Mouse (Mus musculus): Measurements from ENCODE around the gene Ankrd17. TPM values are rescaled to one million over a fixed set of nuclear protein-coding genes. Genes with fewer than 3 reads are reported as not detected.

The Ankrd17 gene
- polyA plus RNA-seq (2015; fragmentation: Nextera tagmentation; extraction: Ambion mirVana), result 28.4 and 33.1 TPM in 2 replicates

GRCm38 (mm10) chr5:90366121-90367066 lies at the start of gene Ankrd17:
Gene Ankrd17, minus strand, starts transcription at chr5:90366577.
- peak within 1 kb of the TSS; percentile 86 for H3K9ac ChIP-seq (ENCODE audit: low read depth, low read length)
- H3K4me2 ChIP-seq (ENCODE audit: low read length), result peak within 1 kb of the TSS; percentile 83
- peak; percentile 95 for ATAC-seq
- no peaks in the 10 kb centered on the region for H3K27me3 ChIP-seq (ENCODE audit: control insufficient read depth, insufficient read depth, low read depth, low read length)
- peaks cover under 1% of the 10 kb centered on the region for H3K9me3 ChIP-seq (replicated peaks; ENCODE audit: control insufficient read depth, low read length, poor library complexity, severe bottlenecking)
- H3K4me3 ChIP-seq (ENCODE audit: low read depth, low read length), result peak within 1 kb of the TSS; percentile 95
- peaks cover 28% of the 10 kb centered on the region for H3K4me1 ChIP-seq (ENCODE audit: control insufficient read depth, insufficient read depth, low read length)
- under 1% methylated on average over 61 of the region's 104 CpGs for WGBS
- H3K27ac ChIP-seq (ENCODE audit: low read length), result peak within 1 kb of the TSS; percentile 96
- H3K36me3 ChIP-seq (ENCODE audit: control insufficient read depth, insufficient read depth, low read length), result no peaks in the 10 kb centered on the region

GRCm38 (mm10) chr5:90414925-90415295 lies 48.5 kb upstream of the Ankrd17 start:
- WGBS, result 51% methylated on average over 6 of the region's 6 CpGs
- H3K36me3 ChIP-seq (ENCODE audit: control insufficient read depth, insufficient read depth, low read length), result no peaks in the 10 kb centered on the region
- H3K4me2 ChIP-seq (ENCODE audit: low read length), result no peak overlapping the region
- H3K27ac ChIP-seq (ENCODE audit: low read length), result no peak overlapping the region
- no peak overlapping the region for H3K9ac ChIP-seq (ENCODE audit: low read depth, low read length)
- H3K27me3 ChIP-seq (ENCODE audit: control insufficient read depth, insufficient read depth, low read depth, low read length), result no peaks in the 10 kb centered on the region
- H3K4me3 ChIP-seq (ENCODE audit: low read depth, low read length), result no peak overlapping the region
- H3K9me3 ChIP-seq (replicated peaks; ENCODE audit: control insufficient read depth, low read length, poor library complexity, severe bottlenecking), result no peaks in the 10 kb centered on the region
- H3K4me1 ChIP-seq (ENCODE audit: control insufficient read depth, insufficient read depth, low read length), result no peaks in the 10 kb centered on the region
- ATAC-seq, result no peak

DNA sequence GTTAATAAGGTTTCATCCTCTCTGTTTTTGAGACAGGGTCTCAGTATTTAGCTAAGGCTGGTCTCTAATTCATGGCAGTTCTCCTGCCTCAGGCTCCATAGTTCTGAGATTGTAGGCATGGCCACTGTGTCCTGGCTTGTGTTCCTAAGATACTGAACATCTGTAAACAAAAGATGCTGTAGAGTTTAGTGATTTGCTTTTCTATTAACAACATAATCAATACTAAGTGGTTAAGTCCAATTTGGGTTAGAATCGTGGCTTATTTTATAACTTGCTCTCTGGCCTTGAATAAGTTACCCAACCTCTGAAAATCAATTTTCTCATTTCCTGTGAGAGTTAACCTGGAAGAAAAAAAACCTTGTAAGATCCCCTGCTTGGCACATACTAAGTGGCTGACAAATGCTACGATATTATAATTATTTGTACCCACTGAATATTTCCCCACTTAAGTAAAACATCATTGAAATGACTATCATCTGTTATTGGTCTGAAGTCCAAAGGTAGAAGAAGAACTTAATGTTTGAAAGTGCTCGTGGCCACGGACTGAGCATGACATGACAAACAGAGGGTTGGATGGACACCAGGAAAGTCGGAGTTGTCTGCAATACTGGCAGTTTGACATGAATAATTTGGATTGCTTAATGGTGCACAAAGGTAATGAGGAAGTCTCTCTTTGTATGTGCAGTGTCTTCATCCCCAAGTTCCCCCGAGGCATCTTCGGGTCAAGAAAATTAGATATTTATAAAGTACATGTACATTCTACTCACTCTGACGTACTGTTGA lies 48.0 kb upstream of the Ankrd17 start:
- 86% methylated on average over 8 of the region's 8 CpGs for WGBS
- Histone ChIP-seq H3K36me3 (ENCODE audit: control insufficient read depth, insufficient read depth, low read length) (no peaks in the 10 kb centered on the region), H3K9ac (ENCODE audit: low read depth, low read length) (no peak overlapping the region), H3K9me3 (replicated peaks; ENCODE audit: control insufficient read depth, low read length, poor library complexity, severe bottlenecking) (no peaks in the 10 kb centered on the region), H3K4me3 (ENCODE audit: low read depth, low read length) (no peak overlapping the region), H3K4me2 (ENCODE audit: low read length) (no peak overlapping the region), H3K27me3 (ENCODE audit: control insufficient read depth, insufficient read depth, low read depth, low read length) (no peaks in the 10 kb centered on the region), H3K4me1 (ENCODE audit: control insufficient read depth, insufficient read depth, low read length) (no peaks in the 10 kb centered on the region), H3K27ac (ENCODE audit: low read length) (no peak overlapping the region)
- ATAC-seq, result no peak

DNA sequence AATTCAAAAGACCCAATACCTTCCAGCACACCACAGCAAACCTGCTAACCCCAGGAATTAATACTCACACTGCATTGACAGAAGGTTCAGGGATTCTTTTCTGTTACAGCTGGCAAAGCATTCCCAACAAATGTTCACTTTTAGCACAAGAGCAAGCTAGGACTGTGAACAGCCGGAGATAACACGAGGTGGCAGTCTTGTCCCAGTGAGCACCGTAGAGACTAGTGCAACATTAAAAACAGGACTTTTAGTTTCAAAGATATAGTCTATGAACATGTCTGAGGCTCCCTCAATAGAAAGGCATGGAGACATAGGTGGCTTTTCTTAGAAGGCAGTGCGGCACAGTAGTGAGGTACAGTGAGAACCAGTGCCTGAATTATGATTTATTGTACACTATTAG lies 38.8 kb upstream of the Ankrd17 start:
- Histone ChIP-seq H3K27me3 (ENCODE audit: control insufficient read depth, insufficient read depth, low read depth, low read length) (no peaks in the 10 kb centered on the region), H3K4me1 (ENCODE audit: control insufficient read depth, insufficient read depth, low read length) (no peaks in the 10 kb centered on the region), H3K36me3 (ENCODE audit: control insufficient read depth, insufficient read depth, low read length) (no peaks in the 10 kb centered on the region), H3K9me3 (replicated peaks; ENCODE audit: control insufficient read depth, low read length, poor library complexity, severe bottlenecking) (no peaks in the 10 kb centered on the region), H3K4me3 (ENCODE audit: low read depth, low read length) (no peak overlapping the region), H3K27ac (ENCODE audit: low read length) (no peak overlapping the region), H3K9ac (ENCODE audit: low read depth, low read length) (no peak overlapping the region), H3K4me2 (ENCODE audit: low read length) (no peak overlapping the region)
- WGBS, result 88% methylated on average over 4 of the region's 4 CpGs
- no peak for ATAC-seq

- 93% methylated on average over 4 of the region's 4 CpGs for WGBS
- no peak overlapping the region for H3K4me2 ChIP-seq (ENCODE audit: low read length)
- ATAC-seq, result no peak
- no peak overlapping the region for H3K27ac ChIP-seq (ENCODE audit: low read length)
- H3K36me3 ChIP-seq (ENCODE audit: control insufficient read depth, insufficient read depth, low read length), result no peaks in the 10 kb centered on the region
- H3K9ac ChIP-seq (ENCODE audit: low read depth, low read length), result no peak overlapping the region
- no peaks in the 10 kb centered on the region for H3K4me1 ChIP-seq (ENCODE audit: control insufficient read depth, insufficient read depth, low read length)
- no peaks in the 10 kb centered on the region for H3K27me3 ChIP-seq (ENCODE audit: control insufficient read depth, insufficient read depth, low read depth, low read length)
- H3K9me3 ChIP-seq (replicated peaks; ENCODE audit: control insufficient read depth, low read length, poor library complexity, severe bottlenecking), result no peaks in the 10 kb centered on the region
- H3K4me3 ChIP-seq (ENCODE audit: low read depth, low read length), result no peak overlapping the region
These were observed 30.4 kb upstream of the Ankrd17 start for GRCm38 (mm10) chr5:90396817-90397216.

GRCm38 (mm10) chr5:90394322-90394721 lies 27.9 kb upstream of the Ankrd17 start:
- H3K9ac ChIP-seq (ENCODE audit: low read depth, low read length), result no peak overlapping the region
- H3K4me2 ChIP-seq (ENCODE audit: low read length), result no peak overlapping the region
- 81% methylated on average over 4 of the region's 4 CpGs for WGBS
- H3K36me3 ChIP-seq (ENCODE audit: control insufficient read depth, insufficient read depth, low read length), result no peaks in the 10 kb centered on the region
- H3K4me1 ChIP-seq (ENCODE audit: control insufficient read depth, insufficient read depth, low read length), result no peaks in the 10 kb centered on the region
- H3K27ac ChIP-seq (ENCODE audit: low read length), result no peak overlapping the region
- H3K27me3 ChIP-seq (ENCODE audit: control insufficient read depth, insufficient read depth, low read depth, low read length), result no peaks in the 10 kb centered on the region
- ATAC-seq, result no peak
- no peak overlapping the region for H3K4me3 ChIP-seq (ENCODE audit: low read depth, low read length)
- no peaks in the 10 kb centered on the region for H3K9me3 ChIP-seq (replicated peaks; ENCODE audit: control insufficient read depth, low read length, poor library complexity, severe bottlenecking)

- H3K4me2 ChIP-seq (ENCODE audit: low read length), result no peak overlapping the region
- H3K27me3 ChIP-seq (ENCODE audit: control insufficient read depth, insufficient read depth, low read depth, low read length), result no peaks in the 10 kb centered on the region
- H3K27ac ChIP-seq (ENCODE audit: low read length), result no peak overlapping the region
- H3K36me3 ChIP-seq (ENCODE audit: control insufficient read depth, insufficient read depth, low read length), result no peaks in the 10 kb centered on the region
- H3K4me1 ChIP-seq (ENCODE audit: control insufficient read depth, insufficient read depth, low read length), result no peaks in the 10 kb centered on the region
- no peak overlapping the region for H3K9ac ChIP-seq (ENCODE audit: low read depth, low read length)
- WGBS, result 73% methylated on average over 5 of the region's 5 CpGs
- ATAC-seq, result no peak
- H3K9me3 ChIP-seq (replicated peaks; ENCODE audit: control insufficient read depth, low read length, poor library complexity, severe bottlenecking), result no peaks in the 10 kb centered on the region
- H3K4me3 ChIP-seq (ENCODE audit: low read depth, low read length), result no peak overlapping the region
These were observed 27.4 kb upstream of the Ankrd17 start for GRCm38 (mm10) chr5:90393764-90394163.

DNA sequence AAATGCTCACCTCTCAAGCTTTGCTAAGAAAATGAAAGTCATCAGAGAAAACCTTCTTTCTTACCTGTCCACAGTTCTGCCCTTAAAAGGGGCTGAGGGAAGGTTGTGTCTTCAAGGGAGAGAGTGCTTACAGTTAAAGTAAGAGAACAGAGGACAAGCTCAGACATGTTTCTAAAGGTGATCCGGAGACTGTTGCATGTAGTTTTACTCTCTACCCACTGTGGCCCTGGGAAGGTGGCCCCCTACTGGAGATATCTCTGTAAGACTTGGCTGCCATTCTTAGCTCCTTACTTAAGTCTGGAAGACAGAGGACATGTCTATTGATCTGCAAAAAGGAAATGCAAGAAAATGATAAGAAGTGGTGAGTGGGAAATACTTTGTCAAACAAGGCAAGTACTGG lies 16.7 kb upstream of the Ankrd17 start:
- no peak overlapping the region for H3K4me2 ChIP-seq (ENCODE audit: low read length)
- no peak overlapping the region for H3K27ac ChIP-seq (ENCODE audit: low read length)
- no peaks in the 10 kb centered on the region for H3K36me3 ChIP-seq (ENCODE audit: control insufficient read depth, insufficient read depth, low read length)
- 64% methylated on average over 1 of the region's 1 CpGs for WGBS
- no peaks in the 10 kb centered on the region for H3K4me1 ChIP-seq (ENCODE audit: control insufficient read depth, insufficient read depth, low read length)
- ATAC-seq, result no peak
- H3K27me3 ChIP-seq (ENCODE audit: control insufficient read depth, insufficient read depth, low read depth, low read length), result no peaks in the 10 kb centered on the region
- no peak overlapping the region for H3K4me3 ChIP-seq (ENCODE audit: low read depth, low read length)
- H3K9me3 ChIP-seq (replicated peaks; ENCODE audit: control insufficient read depth, low read length, poor library complexity, severe bottlenecking), result no peaks in the 10 kb centered on the region
- H3K9ac ChIP-seq (ENCODE audit: low read depth, low read length), result no peak overlapping the region

DNA sequence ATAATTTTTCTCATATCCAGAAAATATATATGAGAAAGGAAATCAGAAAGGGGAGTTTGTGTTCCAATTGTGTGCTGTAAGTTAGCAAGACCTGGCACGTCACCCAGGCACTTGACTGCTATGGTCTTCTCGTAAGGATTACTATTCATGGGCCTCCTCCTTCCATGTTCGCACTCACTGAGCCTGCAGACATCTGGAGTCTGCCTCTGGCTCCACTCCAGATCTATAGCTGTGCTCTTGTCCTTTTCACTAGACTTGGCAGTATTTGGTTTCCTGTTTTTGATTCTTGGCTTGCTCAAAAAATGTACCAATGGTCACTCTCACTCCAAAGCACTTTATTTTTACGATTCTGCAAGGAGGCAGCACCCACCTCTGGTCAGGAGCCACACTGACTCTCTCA lies 15.1 kb upstream of the Ankrd17 start:
- no peak for ATAC-seq
- Histone ChIP-seq H3K9me3 (replicated peaks; ENCODE audit: control insufficient read depth, low read length, poor library complexity, severe bottlenecking) (no peaks in the 10 kb centered on the region), H3K4me3 (ENCODE audit: low read depth, low read length) (no peak overlapping the region), H3K9ac (ENCODE audit: low read depth, low read length) (no peak overlapping the region), H3K4me2 (ENCODE audit: low read length) (no peak overlapping the region), H3K27ac (ENCODE audit: low read length) (no peak overlapping the region), H3K27me3 (ENCODE audit: control insufficient read depth, insufficient read depth, low read depth, low read length) (no peaks in the 10 kb centered on the region), H3K36me3 (ENCODE audit: control insufficient read depth, insufficient read depth, low read length) (no peaks in the 10 kb centered on the region), H3K4me1 (ENCODE audit: control insufficient read depth, insufficient read depth, low read length) (no peaks in the 10 kb centered on the region)
- 71% methylated on average over 4 of the region's 4 CpGs for WGBS

Measured in midbrain, embryonic 16.5 days (tissue).